Mouse (Mus musculus) CH12.LX (cell line): ENCODE results near the gene Itpk1. TPM values are rescaled to one million over a fixed set of nuclear protein-coding genes. Genes with fewer than 3 reads are reported as not detected.

Source experiments
- DNase-seq: peaks from one replicate; pipeline ENCODE4 v3.0.0-alpha.2; 2013; ENCODE audit errors: extremely low read depth
- H3K27ac ChIP-seq: 2 replicates; pipeline ENCODE4 v1.5.1; 2012; ENCODE audit warnings: low read depth, mild to moderate bottlenecking, control low read depth, moderate library complexity; ENCODE audit not compliant: insufficient read depth
- H3K27me3 ChIP-seq: replicated peaks from 2 replicates; pipeline ENCODE3; 2012; ENCODE audit warnings: inconsistent platforms
- H3K36me3 ChIP-seq, 2 experiments: replicated peaks in 1 of 2; 2 replicates each; pipeline versions ENCODE3 to v1.6.1; 2012; ENCODE audit warnings: inconsistent platforms in 1 of 2, low read length in 1 of 2, mild to moderate bottlenecking in 1 of 2, mixed read lengths in 1 of 2, moderate library complexity in 1 of 2; ENCODE audit not compliant: control insufficient read depth in 1 of 2, insufficient read depth in 1 of 2
- H3K4me1 ChIP-seq, 2 experiments: 2 replicates each; pipeline ENCODE4 v1.6.1; 2012; ENCODE audit warnings: inconsistent platforms in 1 of 2, moderate library complexity in 1 of 2; ENCODE audit not compliant: insufficient read depth in 2 of 2, control insufficient read depth in 1 of 2
- H3K4me2 ChIP-seq: 2 replicates; pipeline ENCODE4 v1.6.1; 2012; ENCODE audit warnings: low read depth, mild to moderate bottlenecking, control low read depth; ENCODE audit not compliant: poor library complexity, insufficient read depth, severe bottlenecking
- H3K4me3 ChIP-seq, 3 experiments: fragments of 150-350 bp in 1 of 3; sonication (generic) in 1 of 3; replicated peaks in 1 of 3; 2 replicates each; pipeline versions ENCODE3 to v1.5.1; 2011 to 2012; ENCODE audit warnings: low read depth in 2 of 3, low read length in 2 of 3, mild to moderate bottlenecking in 2 of 3, moderate library complexity in 2 of 3, control low read depth in 1 of 3, improper control_type of control experiment in 1 of 3, inconsistent platforms in 1 of 3, mixed read lengths in 1 of 3; ENCODE audit not compliant: poor library complexity in 1 of 3
- H3K79me2 ChIP-seq: replicated peaks from 2 replicates; pipeline ENCODE4 v1.6.1; 2012; ENCODE audit warnings: mild to moderate bottlenecking, moderate library complexity; ENCODE audit not compliant: control insufficient read depth, poor library complexity, insufficient read depth, severe bottlenecking; ENCODE audit errors: extremely low read depth
- H3K9ac ChIP-seq: 2 replicates; pipeline ENCODE4 v1.6.1; 2012; ENCODE audit warnings: low read depth, mild to moderate bottlenecking, control low read depth, moderate library complexity; ENCODE audit not compliant: insufficient read depth
- H3K9me3 ChIP-seq: replicated peaks from 2 replicates; pipeline ENCODE3; 2012; ENCODE audit warnings: low read length, inconsistent platforms, mixed read lengths
- BHLHE40 ChIP-seq: IDR thresholded peaks from 2 replicates; pipeline ENCODE4 v1.6.1; 2011; ENCODE audit warnings: mild to moderate bottlenecking, low read depth, low read length, improper control_type of control experiment
- CHD1 ChIP-seq: IDR thresholded peaks from 2 replicates; pipeline ENCODE4 v1.6.1; 2012; ENCODE audit warnings: low read depth, low read length, improper control_type of control experiment, inconsistent platforms
- CHD2 ChIP-seq: IDR thresholded peaks from 2 replicates; pipeline ENCODE4 v1.6.1; 2011; ENCODE audit warnings: low read length, improper control_type of control experiment
- E2F4 ChIP-seq: IDR thresholded peaks from 2 replicates; pipeline ENCODE4 v1.6.1; 2011; ENCODE audit warnings: low read depth, low read length, improper control_type of control experiment; ENCODE audit not compliant: insufficient replicate concordance
- ETS1 ChIP-seq: conservative IDR thresholded peaks from 2 replicates; pipeline ENCODE4 v1.6.1; 2012; ENCODE audit warnings: low read depth, mild to moderate bottlenecking, inconsistent platforms, low read length, improper control_type of control experiment, moderate library complexity
- HCFC1 ChIP-seq: IDR thresholded peaks from 2 replicates; pipeline ENCODE4 v1.6.1; 2012; ENCODE audit warnings: low read depth, mild to moderate bottlenecking, inconsistent platforms, low read length, improper control_type of control experiment
- JUN ChIP-seq: IDR thresholded peaks from 2 replicates; pipeline ENCODE4 v1.6.1; 2011; ENCODE audit warnings: low read depth, mild to moderate bottlenecking, low read length, improper control_type of control experiment, moderate library complexity; ENCODE audit not compliant: insufficient read depth
- JUND ChIP-seq: conservative IDR thresholded peaks from 2 replicates; pipeline ENCODE4 v1.6.1; 2011; ENCODE audit warnings: low read depth, low read length, improper control_type of control experiment
- KAT2A ChIP-seq: IDR thresholded peaks from 2 replicates; pipeline ENCODE4 v1.6.1; 2012; ENCODE audit warnings: low read length, improper control_type of control experiment, inconsistent platforms; ENCODE audit not compliant: insufficient replicate concordance
- MAFK ChIP-seq: IDR thresholded peaks from 2 replicates; pipeline ENCODE4 v1.6.1; 2011; ENCODE audit warnings: low read length, improper control_type of control experiment; ENCODE audit not compliant: insufficient replicate concordance
- MAZ ChIP-seq: IDR thresholded peaks from 2 replicates; pipeline ENCODE4 v1.6.1; 2012; ENCODE audit warnings: low read depth, mild to moderate bottlenecking, inconsistent platforms, low read length, improper control_type of control experiment, moderate library complexity
- MXI1 ChIP-seq: IDR thresholded peaks from 2 replicates; pipeline ENCODE4 v1.6.1; 2011; ENCODE audit warnings: mild to moderate bottlenecking, low read depth, low read length, improper control_type of control experiment
- MYC ChIP-seq: IDR thresholded peaks from 2 replicates; pipeline ENCODE4 v1.6.1; 2011; ENCODE audit warnings: low read depth, mild to moderate bottlenecking, improper control_type of control experiment, low read length
- PAX5 ChIP-seq: IDR thresholded peaks from 2 replicates; pipeline ENCODE4 v1.6.1; 2012; ENCODE audit warnings: low read length, inconsistent platforms, mixed read lengths
- POLR2AphosphoS2 ChIP-seq: IDR thresholded peaks from 2 replicates; pipeline ENCODE4 v1.6.1; 2011; ENCODE audit warnings: low read depth, low read length, improper control_type of control experiment
- SIN3A ChIP-seq: IDR thresholded peaks from 2 replicates; pipeline ENCODE4 v1.6.1; 2012; ENCODE audit warnings: low read length, improper control_type of control experiment, inconsistent platforms
- TBP ChIP-seq: conservative IDR thresholded peaks from 2 replicates; pipeline ENCODE4 v1.6.1; 2011; ENCODE audit warnings: low read depth, low read length, improper control_type of control experiment
- UBTF ChIP-seq: IDR thresholded peaks from 2 replicates; pipeline ENCODE4 v1.6.1; 2012; ENCODE audit warnings: low read depth, mild to moderate bottlenecking, inconsistent platforms, low read length, improper control_type of control experiment, moderate library complexity
- USF2 ChIP-seq: conservative IDR thresholded peaks from 2 replicates; pipeline ENCODE4 v1.6.1; 2011; ENCODE audit warnings: low read depth, low read length, improper control_type of control experiment
- ZKSCAN1 ChIP-seq: IDR thresholded peaks from 2 replicates; pipeline ENCODE4 v1.6.1; 2012; ENCODE audit warnings: low read depth, inconsistent platforms, low read length, improper control_type of control experiment, borderline replicate concordance
- dilution Hi-C: fragments of 300-500 bp; cut with MboI; formaldehyde crosslinking; loops from 2 replicates; pipeline ENCODE4 v1.14.3; 2020; ENCODE audit warnings: low sequenced_read_pairs; ENCODE audit not compliant: extremely low pct_unique_long_range_greater_than_20kb, extremely low pct_ligation_motif_present
- in situ Hi-C: fragments of 300-500 bp; cut with MboI; formaldehyde crosslinking; loops from 3 replicates; pipeline ENCODE4 v1.14.3; 2019; ENCODE audit warnings: low sequenced_read_pairs, low pct_ligation_motif_present, low pct_unique_long_range_greater_than_20kb, mixed read lengths
- polyA plus RNA-seq: library from polyadenylated mRNA; unstranded; fragments of >175 nt; gene quantifications from 2 replicates; pipeline ENCODE4 v1.2.1, GENCODE M21; 2012; ENCODE audit warnings: low read depth; ENCODE audit not compliant: insufficient read length
- total RNA-seq, 2 experiments: library from RNA; depleted of rRNA; stranded (reverse); fragments of 300-350 nt in 1 of 2; fragments of >200 nt in 1 of 2; gene quantifications; 2 replicates each; pipeline ENCODE4 v1.2.3; 2012 to 2014

Gene Itpk1
- total and polyA plus RNA-seq, 3 experiments = 14.0 to 25.1 (median 19.2) TPM

GRCm38 (mm10) chr12:102653003-102653402 lies 51.7 kb downstream of the Itpk1 start:
- peaks cover 2 to 68% of the 10 kb centered on the region in 2 experiments for H3K36me3 ChIP-seq
- H3K27me3 ChIP-seq = no peaks in the 10 kb centered on the region
- H3K4me3 ChIP-seq = no peak overlapping the region
- H3K79me2 ChIP-seq = peaks cover 2% of the 10 kb centered on the region; the same call in 1 of the 2 replicates
- DNase-seq = no peak
- in situ Hi-C loops = no loop called here
- H3K4me1 ChIP-seq = peaks cover 9 to 82% of the 10 kb centered on the region in 2 experiments
- H3K9me3 ChIP-seq = no peaks in the 10 kb centered on the region
- dilution Hi-C loops = no loop called here
- TF ChIP-seq POLR2AphosphoS2 (no peak), MAFK (no peak), HCFC1 (no peak), UBTF (no peak)
- H3K4me2 ChIP-seq = no peak overlapping the region
- H3K27ac ChIP-seq = no peak overlapping the region
- H3K9ac ChIP-seq = no peak overlapping the region

- H3K9ac ChIP-seq = no peak overlapping the region
- H3K9me3 ChIP-seq = no peaks in the 10 kb centered on the region
- peaks cover 2% of the 10 kb centered on the region; the same call in 1 of the 2 replicates for H3K79me2 ChIP-seq
- H3K36me3 ChIP-seq = peaks cover 0 to 62% of the 10 kb centered on the region in 2 experiments
- DNase-seq = no peak
- dilution Hi-C loops = no loop called here
- in situ Hi-C loops = no loop called here
- peaks cover 13 to 82% of the 10 kb centered on the region in 2 experiments for H3K4me1 ChIP-seq
- no peak overlapping the region for H3K4me2 ChIP-seq
- H3K27ac ChIP-seq = no peak overlapping the region
- TF ChIP-seq CHD2 (no peak), TBP (no peak), MAFK (no peak), E2F4 (no peak)
- H3K4me3 ChIP-seq = no peak overlapping the region
- H3K27me3 ChIP-seq = no peaks in the 10 kb centered on the region
Observed at GRCm38 (mm10) chr12:102652420-102652819, 52.3 kb downstream of the Itpk1 start.

- DNase-seq = no peak
- no peak overlapping the region for H3K4me2 ChIP-seq
- H3K4me3 ChIP-seq = no peak overlapping the region
- no peak overlapping the region for H3K9ac ChIP-seq
- in situ Hi-C loops (no loop called here), dilution Hi-C loops (no loop called here)
- H3K36me3 ChIP-seq = peaks cover 0 to 60% of the 10 kb centered on the region in 2 experiments
- H3K79me2 ChIP-seq = peaks cover 7% of the 10 kb centered on the region
- H3K9me3 ChIP-seq = no peaks in the 10 kb centered on the region
- no peaks in the 10 kb centered on the region for H3K27me3 ChIP-seq
- no peak for TF ChIP-seq BHLHE40
- TF ChIP-seq MAFK = no peak
- TF ChIP-seq PAX5 = no peak
- no peak for TF ChIP-seq MXI1
- TF ChIP-seq SIN3A = no peak
- no peak for TF ChIP-seq CHD1
- no peak for TF ChIP-seq HCFC1
- TF ChIP-seq USF2 = no peak
- TF ChIP-seq JUN = no peak
- TF ChIP-seq ZKSCAN1 = no peak
- no peak for TF ChIP-seq MYC
- TF ChIP-seq ETS1 = no peak
- TF ChIP-seq JUND = no peak
- no peak for TF ChIP-seq MAZ
- no peak for TF ChIP-seq UBTF
- TF ChIP-seq KAT2A = no peak
- H3K4me1 ChIP-seq = peaks cover 18 to 82% of the 10 kb centered on the region in 2 experiments
- no peak overlapping the region for H3K27ac ChIP-seq
Observed at GRCm38 (mm10) chr12:102651871-102652270, 52.9 kb downstream of the Itpk1 start.
